Mouse (Mus musculus) ES-E14 (cell line): ENCODE results near the gene Thada. TPM values are rescaled to one million over a fixed set of nuclear protein-coding genes. Genes with fewer than 3 reads are reported as not detected.

Source experiments
- DNase-seq: peaks from one replicate; pipeline ENCODE4 v3.0.0-alpha.2; 2013; ENCODE audit warnings: low read depth, low spot score
- H3K27ac ChIP-seq: 2 replicates; pipeline ENCODE4 v1.5.1; 2012; ENCODE audit warnings: low read depth, mild to moderate bottlenecking, low read length, moderate library complexity, mixed read lengths; ENCODE audit not compliant: poor library complexity, insufficient read depth, severe bottlenecking
- H3K36me3 ChIP-seq: 2 replicates; pipeline ENCODE4 v1.6.1; 2012; ENCODE audit warnings: mild to moderate bottlenecking, low read length, moderate library complexity, mixed read lengths; ENCODE audit not compliant: control insufficient read depth, poor library complexity, insufficient read depth, severe bottlenecking
- H3K4me1 ChIP-seq, 2 experiments: fragments of 150-350 bp in 1 of 2; sonication (generic) in 1 of 2; 2 replicates each; pipeline ENCODE4 v1.6.1; 2012; ENCODE audit warnings: low read length in 2 of 2, mild to moderate bottlenecking in 1 of 2, mixed read lengths in 1 of 2; ENCODE audit not compliant: control insufficient read depth in 2 of 2, insufficient read depth in 2 of 2, poor library complexity in 1 of 2
- H3K4me3 ChIP-seq, 2 experiments: fragments of 150-350 bp in 1 of 2; sonication (generic) in 1 of 2; 2 replicates each; pipeline ENCODE4 v1.5.1; 2012; ENCODE audit warnings: low read length in 2 of 2, low read depth in 1 of 2, mild to moderate bottlenecking in 1 of 2, mixed read lengths in 1 of 2; ENCODE audit not compliant: insufficient read depth in 1 of 2, poor library complexity in 1 of 2, severe bottlenecking in 1 of 2
- H3K9ac ChIP-seq: 2 replicates; pipeline ENCODE4 v1.6.1; 2012; ENCODE audit warnings: low read depth, mild to moderate bottlenecking, low read length, mixed read lengths; ENCODE audit not compliant: poor library complexity, insufficient read depth, severe bottlenecking
- H3K9me3 ChIP-seq: fragments of 150-350 bp; sonication (generic); 2 replicates; pipeline ENCODE4 v1.6.1; 2012; ENCODE audit warnings: low read depth, mild to moderate bottlenecking, low read length; ENCODE audit not compliant: control insufficient read depth, insufficient read depth
- CHD2 ChIP-seq: IDR thresholded peaks from 2 replicates; pipeline ENCODE4 v1.6.1; 2014; ENCODE audit warnings: mild to moderate bottlenecking, low read depth, low read length, inconsistent platforms
- HCFC1 ChIP-seq: IDR thresholded peaks from 2 replicates; pipeline ENCODE4 v1.6.1; 2012; ENCODE audit warnings: low read length, inconsistent platforms, borderline replicate concordance; ENCODE audit not compliant: insufficient read depth
- MAFK ChIP-seq: IDR thresholded peaks from 2 replicates; pipeline ENCODE4 v1.6.1; 2014; ENCODE audit warnings: mild to moderate bottlenecking, low read depth, low read length, inconsistent platforms; ENCODE audit not compliant: insufficient read depth
- ZC3H11A ChIP-seq: IDR thresholded peaks from 2 replicates; pipeline ENCODE4 v1.6.1; 2012; ENCODE audit warnings: low read depth, mild to moderate bottlenecking, inconsistent platforms, low read length, borderline replicate concordance
- ZNF384 ChIP-seq: IDR thresholded peaks from 2 replicates; pipeline ENCODE4 v1.6.1; 2012; ENCODE audit warnings: low read depth, low read length, inconsistent platforms
- in situ Hi-C, 2 experiments: fragments of 600-800 bp; cut with MboI; formaldehyde crosslinking; loops; one replicate each; pipeline ENCODE4 v1.15.1; 2025; ENCODE audit warnings: low sequenced_read_pairs in 2 of 2, inconsistent platforms in 1 of 2; ENCODE audit not compliant: unreplicated experiment in 2 of 2
- total RNA-seq: library from RNA; depleted of rRNA; stranded (reverse); fragments of 300-350 nt; gene quantifications from 2 replicates; pipeline ENCODE4 v1.2.3, GENCODE M21; 2012

The Thada gene
- total RNA-seq, 1 experiment: 37.4 TPM

DNA sequence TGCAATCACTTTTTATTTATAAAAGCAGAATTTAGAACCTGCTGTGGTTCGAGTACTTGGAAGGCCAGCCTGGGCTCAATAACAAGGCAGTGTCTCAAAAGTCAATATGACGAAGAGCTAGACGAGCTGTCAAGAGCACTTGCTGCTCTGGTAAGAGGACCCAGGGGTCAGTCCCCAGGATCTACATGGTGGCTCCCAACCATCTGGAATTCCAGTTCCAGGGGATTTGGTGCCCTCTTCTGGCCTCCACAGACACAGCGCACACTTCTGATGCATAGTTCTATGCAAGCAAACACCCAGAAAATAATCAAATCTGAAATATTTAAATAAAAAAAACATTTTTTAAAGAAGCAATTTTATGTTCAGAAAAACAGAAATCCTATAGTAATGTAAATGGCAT is 45.0 kb downstream of the Thada start:
- H3K36me3 ChIP-seq: peaks cover 21% of the 10 kb centered on the region
- in situ Hi-C loops: no loop called here
- no peaks in the 10 kb centered on the region for H3K9me3 ChIP-seq
- H3K27ac ChIP-seq: no peak overlapping the region
- TF ChIP-seq MAFK (no peak), CHD2 (no peak), HCFC1 (no peak), ZNF384 (no peak), ZC3H11A (no peak)
- H3K9ac ChIP-seq: no peak overlapping the region
- no peaks in the 10 kb centered on the region for H3K4me1 ChIP-seq
- H3K4me3 ChIP-seq: no peak overlapping the region
- peak; percentile 12 for DNase-seq

GRCm38 (mm10) chr17:84420276-84420639 is 45.7 kb downstream of the Thada start:
- H3K9ac ChIP-seq: no peak overlapping the region
- in situ Hi-C loops: no loop called here
- no peaks in the 10 kb centered on the region for H3K4me1 ChIP-seq
- H3K9me3 ChIP-seq: no peaks in the 10 kb centered on the region
- TF ChIP-seq HCFC1: no peak
- TF ChIP-seq ZNF384: no peak
- TF ChIP-seq ZC3H11A: no peak
- TF ChIP-seq CHD2: no peak
- no peak for TF ChIP-seq MAFK
- no peak overlapping the region for H3K27ac ChIP-seq
- no peak overlapping the region for H3K4me3 ChIP-seq
- H3K36me3 ChIP-seq: peaks cover 23% of the 10 kb centered on the region
- DNase-seq: no peak

- in situ Hi-C loops: no loop called here
- no peaks in the 10 kb centered on the region for H3K9me3 ChIP-seq
- no peak overlapping the region for H3K4me3 ChIP-seq
- H3K9ac ChIP-seq: no peak overlapping the region
- peaks cover 21% of the 10 kb centered on the region for H3K36me3 ChIP-seq
- H3K27ac ChIP-seq: no peak overlapping the region
- TF ChIP-seq ZNF384: no peak
- no peak for TF ChIP-seq ZC3H11A
- no peaks in the 10 kb centered on the region for H3K4me1 ChIP-seq
- no peak for DNase-seq
These were observed 46.4 kb downstream of the Thada start for GRCm38 (mm10) chr17:84419326-84420275.

DNA sequence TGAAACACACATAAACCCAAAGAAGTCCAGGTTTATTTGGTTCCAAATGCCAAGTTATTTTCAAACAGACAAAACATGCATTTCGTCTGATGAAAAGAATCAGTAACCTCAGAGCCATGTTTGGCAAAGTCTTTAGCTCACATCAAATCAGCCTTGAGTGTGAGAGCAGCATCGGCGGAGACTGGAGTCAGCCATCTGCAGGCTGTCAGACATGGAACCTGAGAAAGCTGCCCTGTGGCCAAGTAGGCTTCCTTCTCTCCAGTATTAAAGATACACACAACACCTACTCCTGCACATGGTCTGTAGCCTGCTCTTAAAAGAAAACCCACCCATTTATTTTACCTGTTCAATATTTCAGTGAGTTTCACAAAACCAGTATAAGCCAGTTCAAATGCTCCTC is 50.1 kb downstream of the Thada start:
- Histone ChIP-seq H3K9ac (no peak overlapping the region), H3K27ac (no peak overlapping the region), H3K4me1 (no peaks in the 10 kb centered on the region), H3K9me3 (no peaks in the 10 kb centered on the region), H3K4me3 (no peak overlapping the region), H3K36me3 (peaks cover 14% of the 10 kb centered on the region)
- no peak for DNase-seq
- TF ChIP-seq ZC3H11A (no peak), MAFK (no peak), ZNF384 (no peak), HCFC1 (no peak), CHD2 (no peak)
- in situ Hi-C loops: no loop called here
